Mouse (Mus musculus) brain, embryonic 14.5 days (tissue): ENCODE measurements at regions not wholly inside any gene's neighbourhood (a gene's known extent, or its start where the extent isn't known, plus 50 kb on each side); places are given as distances from the start of the nearest gene placed in this dataset.

ENCODE experiments used
- CTCF ChIP-seq: fragments of 200-500 bp; IDR thresholded peaks from 2 replicates; pipeline ENCODE4 v1.5.1; 2012; ENCODE audit warnings: inconsistent platforms, mild to moderate bottlenecking, moderate library complexity, borderline replicate concordance; ENCODE audit not compliant: insufficient read depth, insufficient read length; ENCODE audit errors: extremely low read depth
- POLR2A ChIP-seq: fragments of 200-500 bp; IDR thresholded peaks from 2 replicates; pipeline ENCODE4 v1.6.1; 2012; ENCODE audit warnings: mild to moderate bottlenecking, inconsistent platforms, borderline replicate concordance; ENCODE audit not compliant: poor library complexity, insufficient read depth, insufficient read length, severe bottlenecking; ENCODE audit errors: extremely low read depth

DNA sequence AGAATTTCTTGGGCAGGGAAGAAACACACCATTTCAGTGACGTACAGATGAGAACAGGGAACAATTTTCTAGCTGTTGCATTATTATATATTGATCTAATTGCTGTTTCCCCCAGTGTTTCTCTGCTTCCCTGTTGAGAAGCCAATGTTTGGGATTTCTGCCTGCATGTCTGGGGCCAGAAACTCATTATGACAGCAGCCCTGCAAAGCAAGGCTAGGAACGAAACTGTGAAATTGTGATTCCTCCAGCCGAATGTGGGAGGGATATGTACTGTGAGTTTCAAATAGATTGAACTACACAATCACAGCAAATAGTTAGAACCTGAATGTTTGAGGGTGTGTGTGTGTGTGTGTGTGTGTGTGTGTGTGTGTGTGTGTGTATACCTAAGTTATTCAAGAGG, 339.2 kb downstream of the Nsun3 start:
- no peak for TF ChIP-seq CTCF
- no peak for TF ChIP-seq POLR2A
